Mouse (Mus musculus): ENCODE measurements around the gene Vwa5b2.

DNA sequence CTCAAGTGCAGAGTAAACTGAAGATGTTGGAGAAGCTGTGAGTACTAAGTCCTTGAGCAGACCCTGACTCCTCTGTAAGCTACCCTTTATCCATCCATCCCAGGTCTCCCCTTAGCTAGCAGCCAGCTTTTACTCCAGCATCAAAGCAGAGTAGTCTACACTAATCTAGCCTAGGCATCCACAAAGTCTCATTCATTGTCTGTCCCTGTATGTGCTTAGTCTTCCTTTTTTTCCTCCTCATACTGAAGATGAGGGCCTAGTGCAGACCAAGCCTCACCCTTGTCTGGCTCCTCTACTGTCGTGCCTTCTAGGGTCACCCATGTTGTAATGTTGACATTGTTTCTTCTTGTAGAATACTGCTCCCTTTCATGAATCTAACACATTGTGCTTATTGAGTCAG lies 36.7 kb upstream of the Vwa5b2 start:
- no peak for TF ChIP-seq CTCF (IDR thresholded peaks at IDR 0.05; ENCODE audit: low read depth, low read length)
- TF ChIP-seq EP300 (IDR thresholded peaks at IDR 0.05; ENCODE audit: insufficient read depth, low read depth, low read length): no peak
